Mouse (Mus musculus) ES-E14 (cell line): ENCODE results near the gene Zfyve21. TPM values are rescaled to one million over a fixed set of nuclear protein-coding genes. Genes with fewer than 3 reads are reported as not detected.

ENCODE experiments used
- DNase-seq: peaks from one replicate; pipeline ENCODE4 v3.0.0-alpha.2; 2013; ENCODE audit warnings: low read depth, low spot score
- H3K27ac ChIP-seq: 2 replicates; pipeline ENCODE4 v1.5.1; 2012; ENCODE audit warnings: low read depth, mild to moderate bottlenecking, low read length, moderate library complexity, mixed read lengths; ENCODE audit not compliant: poor library complexity, insufficient read depth, severe bottlenecking
- H3K36me3 ChIP-seq: 2 replicates; pipeline ENCODE4 v1.6.1; 2012; ENCODE audit warnings: mild to moderate bottlenecking, low read length, moderate library complexity, mixed read lengths; ENCODE audit not compliant: control insufficient read depth, poor library complexity, insufficient read depth, severe bottlenecking
- H3K4me1 ChIP-seq, 2 experiments: fragments of 150-350 bp in 1 of 2; sonication (generic) in 1 of 2; 2 replicates each; pipeline ENCODE4 v1.6.1; 2012; ENCODE audit warnings: low read length in 2 of 2, mild to moderate bottlenecking in 1 of 2, mixed read lengths in 1 of 2; ENCODE audit not compliant: control insufficient read depth in 2 of 2, insufficient read depth in 2 of 2, poor library complexity in 1 of 2
- H3K4me3 ChIP-seq, 2 experiments: fragments of 150-350 bp in 1 of 2; sonication (generic) in 1 of 2; 2 replicates each; pipeline ENCODE4 v1.5.1; 2012; ENCODE audit warnings: low read length in 2 of 2, low read depth in 1 of 2, mild to moderate bottlenecking in 1 of 2, mixed read lengths in 1 of 2; ENCODE audit not compliant: insufficient read depth in 1 of 2, poor library complexity in 1 of 2, severe bottlenecking in 1 of 2
- H3K9ac ChIP-seq: 2 replicates; pipeline ENCODE4 v1.6.1; 2012; ENCODE audit warnings: low read depth, mild to moderate bottlenecking, low read length, mixed read lengths; ENCODE audit not compliant: poor library complexity, insufficient read depth, severe bottlenecking
- H3K9me3 ChIP-seq: fragments of 150-350 bp; sonication (generic); 2 replicates; pipeline ENCODE4 v1.6.1; 2012; ENCODE audit warnings: low read depth, mild to moderate bottlenecking, low read length; ENCODE audit not compliant: control insufficient read depth, insufficient read depth
- CHD2 ChIP-seq: IDR thresholded peaks from 2 replicates; pipeline ENCODE4 v1.6.1; 2014; ENCODE audit warnings: mild to moderate bottlenecking, low read depth, low read length, inconsistent platforms
- HCFC1 ChIP-seq: IDR thresholded peaks from 2 replicates; pipeline ENCODE4 v1.6.1; 2012; ENCODE audit warnings: low read length, inconsistent platforms, borderline replicate concordance; ENCODE audit not compliant: insufficient read depth
- MAFK ChIP-seq: IDR thresholded peaks from 2 replicates; pipeline ENCODE4 v1.6.1; 2014; ENCODE audit warnings: mild to moderate bottlenecking, low read depth, low read length, inconsistent platforms; ENCODE audit not compliant: insufficient read depth
- ZC3H11A ChIP-seq: IDR thresholded peaks from 2 replicates; pipeline ENCODE4 v1.6.1; 2012; ENCODE audit warnings: low read depth, mild to moderate bottlenecking, inconsistent platforms, low read length, borderline replicate concordance
- ZNF384 ChIP-seq: IDR thresholded peaks from 2 replicates; pipeline ENCODE4 v1.6.1; 2012; ENCODE audit warnings: low read depth, low read length, inconsistent platforms
- in situ Hi-C, 2 experiments: fragments of 600-800 bp; cut with MboI; formaldehyde crosslinking; loops; one replicate each; pipeline ENCODE4 v1.15.1; 2025; ENCODE audit warnings: low sequenced_read_pairs in 2 of 2, inconsistent platforms in 1 of 2; ENCODE audit not compliant: unreplicated experiment in 2 of 2
- total RNA-seq: library from RNA; depleted of rRNA; stranded (reverse); fragments of 300-350 nt; gene quantifications from 2 replicates; pipeline ENCODE4 v1.2.3, GENCODE M21; 2012

The Zfyve21 gene
- total RNA-seq, 1 experiment = 27.0 TPM

DNA sequence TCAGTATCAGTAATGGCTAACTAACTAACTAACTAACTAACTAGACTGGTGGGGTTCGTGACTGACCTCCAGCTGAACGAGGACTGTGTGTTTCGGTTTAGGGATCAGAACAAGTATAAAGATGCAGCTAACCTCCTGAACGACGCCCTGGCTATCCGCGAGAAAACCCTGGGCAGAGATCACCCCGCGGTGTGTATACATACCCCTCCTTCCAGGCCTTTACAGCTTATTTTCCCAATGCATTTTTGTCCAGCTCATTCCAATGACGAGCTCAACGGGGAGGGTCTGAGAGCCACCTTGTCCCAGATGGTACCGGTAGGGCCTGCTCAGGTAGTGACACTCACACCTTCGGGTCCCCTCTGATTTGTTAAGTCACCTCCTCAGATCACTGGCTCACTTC lies 36.1 kb upstream of the Zfyve21 start:
- H3K4me1 ChIP-seq = peaks cover 3 to 12% of the 10 kb centered on the region in 2 experiments; a peak in 2 of 4 replicates
- no peak overlapping the region for H3K9ac ChIP-seq
- no peak for TF ChIP-seq ZNF384
- TF ChIP-seq MAFK = no peak
- no peak for TF ChIP-seq CHD2
- no peak for TF ChIP-seq ZC3H11A
- TF ChIP-seq HCFC1 = no peak
- in situ Hi-C loops = no loop called here
- no peak for DNase-seq
- no peaks in the 10 kb centered on the region for H3K9me3 ChIP-seq
- H3K27ac ChIP-seq = no peak overlapping the region
- H3K36me3 ChIP-seq = peaks cover 46% of the 10 kb centered on the region; the same call in 1 of the 2 replicates
- H3K4me3 ChIP-seq = no peak overlapping the region

DNA sequence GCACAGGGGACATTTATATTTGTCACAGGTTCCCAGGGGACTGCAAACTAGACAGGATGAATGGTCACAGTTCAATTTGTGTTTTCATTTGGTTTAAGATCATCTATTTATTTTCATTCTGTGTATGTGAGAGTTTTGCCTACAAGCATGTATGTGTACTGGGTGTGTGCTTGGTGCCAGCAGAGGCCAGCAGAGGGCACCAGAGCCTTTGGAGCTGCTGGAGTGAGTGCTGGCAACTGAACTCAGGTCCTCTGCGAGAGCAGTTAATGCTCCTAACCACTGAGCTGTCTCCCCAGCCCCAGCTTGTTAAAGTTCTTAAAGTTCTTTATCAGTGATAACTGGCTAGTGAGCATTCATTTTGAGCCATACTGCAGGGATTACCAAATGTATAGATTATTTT lies 34.4 kb upstream of the Zfyve21 start:
- Histone ChIP-seq H3K9ac (no peak overlapping the region), H3K27ac (no peak overlapping the region), H3K36me3 (peaks cover 46% of the 10 kb centered on the region; the same call in 1 of the 2 replicates), H3K4me3 (no peak overlapping the region), H3K9me3 (no peaks in the 10 kb centered on the region), H3K4me1 (peaks cover 0 to 3% of the 10 kb centered on the region in 2 experiments; a peak in 1 of 4 replicates)
- in situ Hi-C loops = no loop called here
- peak; percentile 13; the same call in 1 of the 2 replicates for TF ChIP-seq ZC3H11A
- TF ChIP-seq CHD2 = no peak
- no peak for TF ChIP-seq MAFK
- TF ChIP-seq ZNF384 = no peak
- TF ChIP-seq HCFC1 = no peak
- DNase-seq = no peak

DNA sequence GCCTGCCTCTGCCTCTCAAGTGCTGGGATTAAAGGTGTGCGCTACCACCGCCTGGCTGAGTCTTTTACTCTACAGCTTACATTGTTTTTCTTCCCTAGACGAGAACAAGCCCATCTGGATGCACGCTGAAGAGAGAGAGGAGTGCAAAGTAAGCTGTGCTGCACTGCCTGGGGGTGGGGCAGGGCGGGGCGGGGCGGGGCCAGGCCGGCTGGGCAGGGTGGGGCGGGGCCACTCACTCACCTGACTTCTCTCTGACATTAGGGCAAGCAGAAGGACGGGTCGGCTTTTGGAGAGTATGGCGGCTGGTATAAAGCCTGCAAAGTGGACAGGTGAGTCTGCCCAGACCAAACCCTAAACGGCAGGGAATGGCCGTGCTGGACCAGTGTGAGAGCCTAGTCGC lies 28.8 kb upstream of the Zfyve21 start:
- H3K36me3 ChIP-seq = peaks cover 57% of the 10 kb centered on the region
- DNase-seq = no peak
- H3K27ac ChIP-seq = no peak overlapping the region
- no peak overlapping the region for H3K4me3 ChIP-seq
- peaks cover 0 to 20% of the 10 kb centered on the region in 2 experiments; a peak in 2 of 4 replicates for H3K4me1 ChIP-seq
- TF ChIP-seq MAFK = no peak
- TF ChIP-seq ZNF384 = no peak
- TF ChIP-seq HCFC1 = no peak
- TF ChIP-seq ZC3H11A = no peak
- no peak for TF ChIP-seq CHD2
- in situ Hi-C loops = no loop called here
- no peaks in the 10 kb centered on the region for H3K9me3 ChIP-seq
- H3K9ac ChIP-seq = no peak overlapping the region

DNA sequence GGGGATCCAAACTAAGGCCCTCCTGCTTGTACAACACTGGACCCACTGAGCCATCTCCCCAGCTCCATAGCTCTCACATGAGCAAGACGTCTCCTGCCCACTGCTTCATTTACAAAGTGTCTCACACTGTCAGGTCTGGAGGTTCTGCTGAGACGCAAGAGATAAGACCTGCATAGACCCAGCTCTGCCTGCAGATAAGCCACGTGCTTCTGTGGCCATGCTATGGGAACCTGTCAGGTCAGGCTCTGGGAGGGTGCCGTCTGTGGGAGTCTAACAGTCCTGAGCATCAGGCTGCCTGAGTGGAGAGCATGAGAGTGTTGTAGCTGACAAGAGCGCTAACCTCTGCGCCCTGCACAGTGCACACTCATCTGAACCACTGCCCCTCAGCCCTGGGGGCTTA lies 27.0 kb upstream of the Zfyve21 start:
- Histone ChIP-seq H3K36me3 (peaks cover 60% of the 10 kb centered on the region), H3K9me3 (no peaks in the 10 kb centered on the region), H3K4me1 (peaks cover 0 to 20% of the 10 kb centered on the region in 2 experiments; a peak in 2 of 4 replicates), H3K9ac (no peak overlapping the region), H3K27ac (no peak overlapping the region), H3K4me3 (no peak overlapping the region)
- DNase-seq = no peak
- no peak for TF ChIP-seq ZC3H11A
- in situ Hi-C loops = no loop called here

DNA sequence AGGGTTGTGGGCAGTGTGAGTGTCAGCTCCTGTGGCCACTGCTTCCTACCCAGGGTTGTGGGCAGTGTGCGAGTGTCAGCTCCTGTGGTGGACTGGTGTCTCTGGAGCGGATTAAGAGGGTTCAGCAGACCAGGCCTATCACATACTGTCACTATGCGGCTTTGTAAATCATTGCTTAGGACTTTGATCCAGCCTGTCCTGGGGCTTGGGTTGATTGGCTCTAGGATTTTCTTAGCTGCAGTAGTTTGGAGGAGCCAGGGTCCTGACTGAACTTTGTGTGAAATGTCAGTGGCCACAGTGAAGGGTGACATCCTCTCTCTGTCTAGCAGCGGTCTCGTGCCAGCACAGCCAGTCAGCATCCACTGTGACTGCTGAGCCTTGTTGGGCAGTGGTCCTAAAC lies 23.9 kb upstream of the Zfyve21 start:
- H3K9ac ChIP-seq = no peak overlapping the region

More for the DNA sequence above, 23.9 kb upstream of the Zfyve21 start:
- peaks cover 51% of the 10 kb centered on the region for H3K36me3 ChIP-seq
- H3K27ac ChIP-seq = no peak overlapping the region
- in situ Hi-C loops = no loop called here
- H3K4me3 ChIP-seq = no peak overlapping the region
- no peak for DNase-seq
- H3K4me1 ChIP-seq = peaks cover 0 to 25% of the 10 kb centered on the region in 2 experiments; a peak in 3 of 4 replicates
- H3K9me3 ChIP-seq = no peaks in the 10 kb centered on the region
- TF ChIP-seq MAFK (no peak), HCFC1 (no peak), ZC3H11A (no peak), CHD2 (no peak), ZNF384 (no peak)
